Mouse (Mus musculus) kidney, adult 2 months (tissue): ENCODE measurements around the gene Irak2.

Experiments used
- CTCF ChIP-seq: fragments of 200-500 bp; conservative IDR thresholded peaks from 2 replicates; pipeline ENCODE4 v1.5.1; 2011; ENCODE audit warnings: low read depth, mild to moderate bottlenecking, control low read depth, low read length, moderate library complexity, mixed read lengths; ENCODE audit not compliant: insufficient read depth, insufficient read length
- POLR2A ChIP-seq: fragments of 200-500 bp; IDR thresholded peaks from one replicate; pipeline ENCODE4 v1.6.1; 2011; ENCODE audit warnings: low read depth, low read length, control low read depth

- TF ChIP-seq POLR2A (no peak), CTCF (no peak)
These were observed 93.0 kb downstream of the Irak2 start for GRCm38 (mm10) chr6:113731296-113731695.
